Mouse (Mus musculus) testis, adult 2 months (tissue): ENCODE measurements at regions not wholly inside any gene's neighbourhood (a gene's known extent, or its start where the extent isn't known, plus 50 kb on each side); places are given as distances from the start of the nearest gene placed in this dataset.

Experiments
- H3K27ac ChIP-seq: fragments of 200-500 bp; 2 replicates; pipeline ENCODE4 v1.5.1; 2012; ENCODE audit warnings: low read depth, low read length; ENCODE audit not compliant: control insufficient read depth, insufficient read depth
- H3K27me3 ChIP-seq: fragments of 200-500 bp; 2 replicates; pipeline ENCODE4 v1.6.1; 2012; ENCODE audit warnings: mild to moderate bottlenecking, low read length, moderate library complexity; ENCODE audit not compliant: control insufficient read depth, insufficient read depth
- H3K36me3 ChIP-seq: fragments of 200-500 bp; 2 replicates; pipeline ENCODE4 v1.6.1; 2012; ENCODE audit warnings: mild to moderate bottlenecking, low read length; ENCODE audit not compliant: control insufficient read depth, insufficient read depth
- H3K4me1 ChIP-seq: fragments of 200-500 bp; 2 replicates; pipeline ENCODE4 v1.6.1; 2012; ENCODE audit warnings: low read length; ENCODE audit not compliant: control insufficient read depth, insufficient read depth
- H3K4me3 ChIP-seq: fragments of 200-500 bp; 2 replicates; pipeline ENCODE4 v1.5.1; 2012; ENCODE audit warnings: low read depth, mild to moderate bottlenecking, low read length, moderate library complexity, mixed read lengths; ENCODE audit not compliant: control insufficient read depth
- CTCF ChIP-seq: fragments of 200-500 bp; IDR thresholded peaks from 2 replicates; pipeline ENCODE4 v1.5.1; 2012; ENCODE audit warnings: low read depth, mild to moderate bottlenecking, inconsistent platforms, low read length, moderate library complexity; ENCODE audit not compliant: control insufficient read depth, insufficient read depth, insufficient replicate concordance
- POLR2A ChIP-seq: fragments of 200-500 bp; IDR thresholded peaks from 2 replicates; pipeline ENCODE4 v1.6.1; 2012; ENCODE audit warnings: low read depth, mild to moderate bottlenecking, inconsistent platforms, low read length, moderate library complexity; ENCODE audit not compliant: control insufficient read depth

GRCm38 (mm10) chr12:78072935-78073334 is 121.1 kb upstream of the Gm6657 start:
- Histone ChIP-seq H3K36me3 (no peaks in the 10 kb centered on the region), H3K27ac (no peak overlapping the region), H3K4me3 (no peak overlapping the region), H3K27me3 (no peaks in the 10 kb centered on the region), H3K4me1 (no peaks in the 10 kb centered on the region)
- TF ChIP-seq POLR2A (no peak), CTCF (no peak)

GRCm38 (mm10) chr12:78074290-78074802 is 119.7 kb upstream of the Gm6657 start:
- TF ChIP-seq POLR2A, result no peak
- TF ChIP-seq CTCF, result no peak
- Histone ChIP-seq H3K36me3 (no peaks in the 10 kb centered on the region), H3K27ac (no peak overlapping the region), H3K27me3 (no peaks in the 10 kb centered on the region), H3K4me1 (no peaks in the 10 kb centered on the region), H3K4me3 (no peak overlapping the region)

GRCm38 (mm10) chr12:78077285-78077684 is 116.8 kb upstream of the Gm6657 start:
- Histone ChIP-seq H3K27me3 (no peaks in the 10 kb centered on the region), H3K4me1 (no peaks in the 10 kb centered on the region), H3K27ac (no peak overlapping the region), H3K36me3 (no peaks in the 10 kb centered on the region), H3K4me3 (no peak overlapping the region)
- TF ChIP-seq CTCF (no peak), POLR2A (no peak)

GRCm38 (mm10) chr12:78082163-78082562 is 111.9 kb upstream of the Gm6657 start:
- no peak for TF ChIP-seq CTCF
- TF ChIP-seq POLR2A, result no peak
- H3K4me3 ChIP-seq, result no peak overlapping the region

GRCm38 (mm10) chr12:78086016-78086415 is 108.0 kb upstream of the Gm6657 start:
- Histone ChIP-seq H3K4me3 (no peak overlapping the region), H3K4me1 (no peaks in the 10 kb centered on the region), H3K27me3 (no peaks in the 10 kb centered on the region), H3K27ac (no peak overlapping the region), H3K36me3 (no peaks in the 10 kb centered on the region)
- TF ChIP-seq CTCF (no peak), POLR2A (no peak)

More at GRCm38 (mm10) chr12:78082163-78082562, 111.9 kb upstream of the Gm6657 start:
- Histone ChIP-seq H3K36me3 (no peaks in the 10 kb centered on the region), H3K27me3 (no peaks in the 10 kb centered on the region), H3K4me1 (no peaks in the 10 kb centered on the region), H3K27ac (no peak overlapping the region)

GRCm38 (mm10) chr12:78087921-78088320 is 106.1 kb upstream of the Gm6657 start:
- TF ChIP-seq POLR2A (no peak), CTCF (no peak)
- H3K4me1 ChIP-seq, result no peaks in the 10 kb centered on the region
- no peak overlapping the region for H3K27ac ChIP-seq
- H3K4me3 ChIP-seq, result no peak overlapping the region
- H3K27me3 ChIP-seq, result no peaks in the 10 kb centered on the region
- H3K36me3 ChIP-seq, result no peaks in the 10 kb centered on the region

GRCm38 (mm10) chr12:78094471-78094870 is 99.6 kb upstream of the Gm6657 start:
- H3K27ac ChIP-seq, result no peak overlapping the region
- TF ChIP-seq CTCF (no peak), POLR2A (no peak)
- H3K4me1 ChIP-seq, result 0 out of 2 replicates have a peak, but pooled peaks cover under 1% of the 10 kb centered on the region
- no peaks in the 10 kb centered on the region for H3K27me3 ChIP-seq
- no peak overlapping the region for H3K4me3 ChIP-seq
- H3K36me3 ChIP-seq, result no peaks in the 10 kb centered on the region

- peaks cover 6% of the 10 kb centered on the region for H3K4me1 ChIP-seq
- H3K4me3 ChIP-seq, result no peak overlapping the region
- H3K27ac ChIP-seq, result no peak overlapping the region
- H3K36me3 ChIP-seq, result no peaks in the 10 kb centered on the region
- no peaks in the 10 kb centered on the region for H3K27me3 ChIP-seq
- TF ChIP-seq POLR2A, result no peak
- TF ChIP-seq CTCF, result no peak
Measured at GRCm38 (mm10) chr12:78095352-78095751, 98.7 kb upstream of the Gm6657 start.
